Mouse (Mus musculus) limb, embryonic 12.5 days (tissue): Measurements from ENCODE around the gene Mical3. TPM values are rescaled to one million over a fixed set of nuclear protein-coding genes. Genes with fewer than 3 reads are reported as not detected.

Experiments used
- ATAC-seq: fragments of 200-750 bp; cut with Nextera tagmentation; 2 replicates; pipeline ENCODE4 v1.8.0; 2017; ENCODE audit warnings: low read depth, moderate TSS enrichment; ENCODE audit not compliant: insufficient number of reproducible peaks, insufficient read depth, low FRiP score, low TSS enrichment
- H3K27ac ChIP-seq: fragments of 300-500 bp; sonication (generic); 2 replicates; pipeline ENCODE4 v1.5.1; 2016; ENCODE audit warnings: mild to moderate bottlenecking, moderate library complexity
- H3K27me3 ChIP-seq: fragments of 300-500 bp; sonication (generic); 2 replicates; pipeline ENCODE4 v1.6.1; 2016; ENCODE audit warnings: mild to moderate bottlenecking, moderate library complexity
- H3K36me3 ChIP-seq: fragments of 300-500 bp; sonication (generic); 2 replicates; pipeline ENCODE4 v1.6.1; 2016; ENCODE audit warnings: mild to moderate bottlenecking, moderate library complexity
- H3K4me1 ChIP-seq: fragments of 300-500 bp; sonication (generic); replicated peaks from 2 replicates; pipeline ENCODE4 v1.6.1; 2016
- H3K4me2 ChIP-seq: fragments of 300-500 bp; sonication (generic); 2 replicates; pipeline ENCODE4 v1.6.1; 2016; ENCODE audit warnings: mild to moderate bottlenecking, moderate library complexity
- H3K4me3 ChIP-seq: fragments of 300-500 bp; sonication (generic); replicated peaks from 2 replicates; pipeline ENCODE4 v1.5.1; 2016; ENCODE audit warnings: mild to moderate bottlenecking
- H3K9ac ChIP-seq: fragments of 300-500 bp; sonication (generic); replicated peaks from 2 replicates; pipeline ENCODE4 v1.6.1; 2016; ENCODE audit warnings: mild to moderate bottlenecking, moderate library complexity
- H3K9me3 ChIP-seq: fragments of 300-500 bp; sonication (generic); 2 replicates; pipeline ENCODE4 v1.6.1; 2016; ENCODE audit warnings: mild to moderate bottlenecking, moderate library complexity
- WGBS: fragments of 180-500 bp; shearing (Covaris S2); methylation state at CpG from one replicate; pipeline ENCODE4 v1.1.7; 2016; 5-methylcytosine and 5-hydroxymethylcytosine counted together
- polyA plus RNA-seq: library from polyadenylated mRNA; unstranded; fragments of >200 nt; fragmentation: Nextera tagmentation; extraction: Ambion mirVana; gene quantifications from 2 replicates; pipeline ENCODE4 v1.2.1, GENCODE M21; 2016

Mical3 gene
- polyA plus RNA-seq, 1 experiment from 2014 or later, result 10.8 TPM

GRCm38 (mm10) chr6:121081288-121082093, 49.3 kb downstream of the Mical3 start:
- Histone ChIP-seq H3K4me1 (peaks cover 34% of the 10 kb centered on the region), H3K27ac (peak overlapping the region; percentile 12; the same call in 1 of the 2 replicates)
- 63% methylated on average over 26 of the region's 26 CpGs for WGBS

GRCm38 (mm10) chr6:121078175-121078574, 52.6 kb downstream of the Mical3 start:
- Histone ChIP-seq H3K4me2 (no peak overlapping the region), H3K9ac (no peak overlapping the region), H3K4me3 (no peak overlapping the region), H3K27ac (no peak overlapping the region), H3K9me3 (no peaks in the 10 kb centered on the region), H3K27me3 (no peaks in the 10 kb centered on the region), H3K36me3 (no peaks in the 10 kb centered on the region), H3K4me1 (peaks cover 16% of the 10 kb centered on the region)
- no peak for ATAC-seq
- WGBS, result 84% methylated on average over 5 of the region's 5 CpGs

More at GRCm38 (mm10) chr6:121081288-121082093, 49.3 kb downstream of the Mical3 start:
- no peak overlapping the region for H3K4me2 ChIP-seq
- no peaks in the 10 kb centered on the region for H3K36me3 ChIP-seq
- no peaks in the 10 kb centered on the region for H3K9me3 ChIP-seq
- H3K27me3 ChIP-seq, result no peaks in the 10 kb centered on the region
- H3K4me3 ChIP-seq, result no peak overlapping the region
- H3K9ac ChIP-seq, result no peak overlapping the region
- ATAC-seq, result peak; percentile 41

GRCm38 (mm10) chr6:121076929-121077566, 53.8 kb downstream of the Mical3 start:
- no peaks in the 10 kb centered on the region for H3K27me3 ChIP-seq
- H3K36me3 ChIP-seq, result no peaks in the 10 kb centered on the region
- H3K4me2 ChIP-seq, result no peak overlapping the region
- no peak overlapping the region for H3K4me3 ChIP-seq
- no peaks in the 10 kb centered on the region for H3K9me3 ChIP-seq
- H3K4me1 ChIP-seq, result peaks cover 16% of the 10 kb centered on the region
- 87% methylated on average over 12 of the region's 12 CpGs for WGBS
- no peak overlapping the region for H3K27ac ChIP-seq
- no peak overlapping the region for H3K9ac ChIP-seq
- no peak for ATAC-seq

GRCm38 (mm10) chr6:121075763-121076162, 55.0 kb downstream of the Mical3 start:
- ATAC-seq, result no peak
- Histone ChIP-seq H3K27ac (no peak overlapping the region), H3K4me3 (no peak overlapping the region), H3K36me3 (no peaks in the 10 kb centered on the region), H3K27me3 (no peaks in the 10 kb centered on the region), H3K4me1 (peaks cover 9% of the 10 kb centered on the region), H3K9ac (no peak overlapping the region), H3K9me3 (no peaks in the 10 kb centered on the region), H3K4me2 (no peak overlapping the region)
- WGBS, result 100% methylated on average over 1 of the region's 1 CpGs

- ATAC-seq, result no peak
- Histone ChIP-seq H3K36me3 (no peaks in the 10 kb centered on the region), H3K27me3 (no peaks in the 10 kb centered on the region), H3K9me3 (no peaks in the 10 kb centered on the region), H3K4me3 (no peak overlapping the region), H3K4me1 (peaks cover 12% of the 10 kb centered on the region), H3K9ac (no peak overlapping the region), H3K27ac (no peak overlapping the region), H3K4me2 (no peak overlapping the region)
- 88% methylated on average over 7 of the region's 7 CpGs for WGBS
Measured at GRCm38 (mm10) chr6:121073312-121073711, 57.5 kb downstream of the Mical3 start.

- H3K9ac ChIP-seq, result no peak overlapping the region
- no peaks in the 10 kb centered on the region for H3K36me3 ChIP-seq
- no peak overlapping the region for H3K4me3 ChIP-seq
- peaks cover 19% of the 10 kb centered on the region for H3K4me1 ChIP-seq
- H3K9me3 ChIP-seq, result no peaks in the 10 kb centered on the region
- H3K27me3 ChIP-seq, result no peaks in the 10 kb centered on the region
- H3K27ac ChIP-seq, result no peak overlapping the region
- WGBS, result 82% methylated on average over 2 of the region's 2 CpGs
- no peak for ATAC-seq
- no peak overlapping the region for H3K4me2 ChIP-seq
Measured at GRCm38 (mm10) chr6:121072615-121073014, 58.2 kb downstream of the Mical3 start.

GRCm38 (mm10) chr6:121070584-121071230, 60.1 kb downstream of the Mical3 start:
- H3K36me3 ChIP-seq, result no peaks in the 10 kb centered on the region
- H3K9me3 ChIP-seq, result no peaks in the 10 kb centered on the region
- H3K27me3 ChIP-seq, result no peaks in the 10 kb centered on the region
- no peak overlapping the region for H3K4me2 ChIP-seq
- no peak overlapping the region for H3K27ac ChIP-seq
- 83% methylated on average over 9 of the region's 9 CpGs for WGBS
- ATAC-seq, result no peak
- H3K4me1 ChIP-seq, result peaks cover 23% of the 10 kb centered on the region
- H3K4me3 ChIP-seq, result no peak overlapping the region
- H3K9ac ChIP-seq, result no peak overlapping the region

GRCm38 (mm10) chr6:121069156-121069555, 61.6 kb downstream of the Mical3 start:
- peaks cover 35% of the 10 kb centered on the region for H3K4me1 ChIP-seq
- H3K9ac ChIP-seq, result no peak overlapping the region
- 82% methylated on average over 8 of the region's 8 CpGs for WGBS
- no peak overlapping the region for H3K4me2 ChIP-seq
- no peak for ATAC-seq
- H3K9me3 ChIP-seq, result no peaks in the 10 kb centered on the region
- H3K4me3 ChIP-seq, result no peak overlapping the region
- peak overlapping the region; percentile 12; the same call in 1 of the 2 replicates for H3K27ac ChIP-seq
- no peaks in the 10 kb centered on the region for H3K36me3 ChIP-seq
- H3K27me3 ChIP-seq, result no peaks in the 10 kb centered on the region

- no peaks in the 10 kb centered on the region for H3K9me3 ChIP-seq
- no peaks in the 10 kb centered on the region for H3K27me3 ChIP-seq
- H3K36me3 ChIP-seq, result no peaks in the 10 kb centered on the region
- ATAC-seq, result no peak
- H3K9ac ChIP-seq, result no peak overlapping the region
- WGBS, result 80% methylated on average over 7 of the region's 7 CpGs
- H3K4me3 ChIP-seq, result no peak overlapping the region
- H3K4me2 ChIP-seq, result no peak overlapping the region
- no peak overlapping the region for H3K27ac ChIP-seq
- peaks cover 38% of the 10 kb centered on the region for H3K4me1 ChIP-seq
Measured at GRCm38 (mm10) chr6:121068087-121068464, 62.7 kb downstream of the Mical3 start.

GRCm38 (mm10) chr6:121067426-121068086, 63.2 kb downstream of the Mical3 start:
- no peak overlapping the region for H3K4me3 ChIP-seq
- peaks cover 37% of the 10 kb centered on the region for H3K4me1 ChIP-seq
- no peak for ATAC-seq
- no peaks in the 10 kb centered on the region for H3K9me3 ChIP-seq
- no peaks in the 10 kb centered on the region for H3K27me3 ChIP-seq
- H3K4me2 ChIP-seq, result no peak overlapping the region
- H3K9ac ChIP-seq, result no peak overlapping the region
- WGBS, result 64% methylated on average over 11 of the region's 11 CpGs
- no peak overlapping the region for H3K27ac ChIP-seq
- H3K36me3 ChIP-seq, result no peaks in the 10 kb centered on the region

GRCm38 (mm10) chr6:121066761-121067160, 64.0 kb downstream of the Mical3 start:
- Histone ChIP-seq H3K4me2 (no peak overlapping the region), H3K36me3 (0 out of 2 replicates have a peak, but pooled peaks cover 3% of the 10 kb centered on the region), H3K4me3 (no peak overlapping the region), H3K4me1 (peaks cover 34% of the 10 kb centered on the region), H3K9me3 (no peaks in the 10 kb centered on the region), H3K27ac (no peak overlapping the region), H3K27me3 (no peaks in the 10 kb centered on the region), H3K9ac (no peak overlapping the region)
- no peak for ATAC-seq
- WGBS, result 68% methylated on average over 6 of the region's 6 CpGs
